Mouse (Mus musculus) heart, postnatal 10 days (tissue): ENCODE results near the gene Zfp13. TPM values are rescaled to one million over a fixed set of nuclear protein-coding genes. Genes with fewer than 3 reads are reported as not detected.
A peak's percentile ranks its signal among the peaks of the same experiment; 100 is the strongest.

Experiments
- DNase-seq, 2 experiments: peaks; one replicate each; pipeline ENCODE4 v3.0.0; 2021
- intact Hi-C: fragments of 180-260 bp; cut with DNase I; formaldehyde crosslinking; loops from one replicate; pipeline ENCODE4 v1.15.1; 2025
- total RNA-seq, 2 experiments: library from RNA; stranded (reverse); gene quantifications; 2 replicates each; pipeline ENCODE4 v1.2.3; 2021

Gene Zfp13
- total RNA-seq, 2 experiments from 2014 or later, result 8.5 to 10.0 TPM

DNA sequence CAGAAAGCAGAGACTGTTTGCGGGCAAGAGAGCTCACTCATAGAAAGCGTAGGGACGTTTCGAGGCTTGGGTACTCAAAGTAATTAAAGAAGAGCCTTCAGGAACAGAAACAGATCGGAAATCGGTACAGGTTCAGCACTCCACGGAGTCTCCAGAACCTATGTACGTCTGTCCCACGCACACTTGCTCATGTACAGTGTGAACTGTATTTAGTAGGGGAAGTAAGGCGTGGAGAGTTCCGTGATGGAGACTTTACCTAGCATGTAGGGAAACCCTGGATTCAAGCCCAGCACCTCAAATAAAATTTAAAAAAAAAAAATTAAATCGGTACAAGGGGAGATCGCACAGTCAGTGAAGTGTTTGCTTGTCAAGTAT is 6.4 kb downstream of the Zfp13 start:
- intact Hi-C loops, result no loop called here
- DNase-seq, result no peak

DNA sequence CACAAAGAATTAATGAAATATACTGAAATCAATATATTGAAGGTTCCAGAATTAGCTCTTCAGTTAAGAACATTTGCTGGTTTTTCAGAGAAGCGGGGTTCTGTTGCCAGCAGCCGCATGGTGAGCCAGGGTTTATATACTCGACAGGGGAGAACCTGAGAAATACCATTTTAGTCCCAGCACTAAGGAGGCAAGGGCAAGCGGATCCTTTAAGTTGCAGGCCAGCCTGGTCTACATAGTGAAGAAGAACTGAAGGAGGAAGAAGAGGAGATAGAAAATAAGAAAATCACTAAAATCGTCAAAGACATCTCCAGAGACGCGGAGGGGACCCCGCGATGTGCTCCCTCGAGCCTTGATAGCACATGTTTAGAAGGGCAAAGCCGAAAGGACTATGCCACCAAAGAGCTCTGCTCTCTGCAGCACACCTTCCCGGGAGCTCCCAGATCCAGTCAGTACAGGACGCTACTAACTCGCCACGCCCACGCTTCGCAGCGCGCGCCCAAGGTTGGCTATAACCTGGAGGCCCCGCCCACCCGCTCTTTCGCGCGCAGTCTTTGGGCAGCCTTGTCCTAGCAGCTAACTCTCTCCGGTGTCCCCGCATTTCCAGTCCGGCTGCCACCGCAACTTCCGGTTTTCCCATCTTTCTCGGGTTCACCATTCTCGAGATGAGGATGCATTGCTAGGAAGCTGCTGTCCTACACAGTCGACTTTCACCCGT is 6.9 kb downstream of the Zfp13 start:
- intact Hi-C loops, result no loop called here
- peak; percentile 93 to 96 for DNase-seq

DNA sequence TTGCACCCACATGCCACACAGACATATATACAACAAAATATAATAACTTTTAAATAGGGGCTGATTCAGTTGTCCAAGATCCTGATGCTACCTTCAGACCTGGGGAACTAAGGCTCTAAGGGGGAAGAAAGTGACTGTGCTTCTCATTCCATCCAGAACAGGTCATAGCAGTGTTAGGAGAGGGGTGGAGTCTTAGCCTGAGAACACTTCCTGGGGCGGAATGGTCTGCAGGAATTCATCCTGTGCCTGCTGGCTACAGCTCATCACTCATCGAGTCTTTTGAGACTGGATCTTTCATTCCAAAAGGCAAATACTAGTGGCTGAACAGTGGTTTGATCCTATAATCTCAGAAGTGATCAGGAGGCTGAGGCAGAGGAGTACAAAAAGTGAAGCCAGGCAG is 12.0 kb downstream of the Zfp13 start:
- no peak for DNase-seq
- intact Hi-C loops, result no loop called here

DNA sequence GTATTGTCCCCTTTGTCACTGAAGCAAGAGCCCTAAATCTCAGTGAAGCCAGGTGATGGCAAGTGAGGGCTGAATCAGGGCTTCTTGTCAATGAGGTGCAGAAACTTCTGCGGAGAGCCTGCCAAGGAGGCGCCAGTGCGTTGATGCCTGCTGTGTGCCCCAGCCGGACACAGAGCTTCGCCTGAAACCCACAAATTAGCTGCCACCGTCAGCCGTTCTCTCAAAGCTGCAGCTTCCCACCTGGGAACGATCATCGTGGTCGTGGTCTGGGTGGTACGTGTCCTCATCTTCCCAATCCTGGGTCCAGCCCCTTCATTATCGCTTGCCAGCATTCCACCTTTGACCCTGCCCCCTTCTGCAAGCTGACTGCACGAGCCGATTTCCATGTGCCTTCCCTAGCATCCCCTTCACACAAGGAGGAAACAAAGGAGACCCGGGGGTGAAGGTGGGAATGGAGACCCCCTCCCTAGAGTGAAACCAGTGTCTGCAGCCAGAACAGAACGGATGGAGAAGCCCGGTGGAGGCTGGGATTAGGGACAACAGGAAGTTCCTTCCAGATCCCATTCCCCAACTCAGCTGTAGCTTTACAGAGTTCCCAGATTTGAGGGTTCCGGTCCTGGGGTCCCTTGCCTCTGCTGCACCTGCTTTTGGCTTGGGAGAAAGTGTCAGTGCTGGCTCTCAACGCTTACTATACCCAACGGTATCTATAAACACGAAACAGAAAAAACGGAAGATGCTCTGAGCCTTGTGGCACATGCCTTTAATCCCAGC is 13.4 kb downstream of the Zfp13 start:
- intact Hi-C loops, result no loop called here
- DNase-seq, result peak; percentile 64 to 81

DNA sequence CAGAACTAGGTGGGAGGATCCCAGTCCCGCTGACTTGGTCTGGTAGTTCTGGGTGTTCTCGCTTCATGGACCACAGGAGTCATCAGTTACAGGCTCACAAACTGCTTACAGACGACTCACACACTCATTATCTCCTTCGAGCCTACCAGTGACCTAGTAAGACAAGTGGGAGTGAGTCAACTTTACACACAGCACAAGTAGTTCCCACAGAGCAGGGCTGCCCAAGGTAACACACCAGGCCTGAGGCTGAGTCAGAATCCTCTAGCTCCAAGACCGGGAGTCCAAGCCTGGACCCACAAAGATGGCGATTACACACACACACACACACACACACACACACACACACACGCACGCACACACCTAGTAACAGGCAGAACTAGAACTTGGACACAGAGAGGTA is 14.5 kb downstream of the Zfp13 start:
- DNase-seq, result no peak
- intact Hi-C loops, result no loop called here

DNA sequence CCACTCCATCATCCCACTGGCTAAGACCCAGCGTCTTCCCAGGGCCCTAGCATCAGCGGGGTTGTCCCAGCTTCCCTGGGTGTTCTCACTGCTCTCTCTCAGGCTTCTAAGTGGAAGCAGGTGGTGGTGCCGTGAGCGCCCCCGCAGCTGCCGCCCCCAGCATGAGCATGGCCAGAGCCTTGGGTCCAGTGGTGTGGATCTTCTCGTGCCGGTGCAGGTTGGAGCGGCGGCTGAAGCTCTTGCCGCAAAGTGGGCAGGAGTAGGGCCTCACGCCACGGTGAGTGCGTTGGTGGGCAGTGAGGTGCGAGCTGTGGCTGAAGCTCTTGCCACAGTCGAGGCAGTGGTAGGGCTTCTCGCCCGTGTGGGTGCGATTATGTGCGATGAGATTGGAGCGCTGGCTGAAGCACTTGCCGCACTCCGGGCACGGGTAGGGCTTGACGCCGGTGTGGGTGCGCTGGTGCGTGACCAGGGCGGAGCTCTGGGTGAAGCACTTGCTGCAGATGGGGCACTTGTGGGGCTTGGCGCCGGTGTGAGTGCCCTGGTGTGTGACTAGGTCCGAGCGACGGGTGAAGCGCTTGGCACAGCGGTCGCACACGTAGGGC is 23.2 kb downstream of the Zfp13 start:
- intact Hi-C loops, result no loop called here
- no peak for DNase-seq

DNA sequence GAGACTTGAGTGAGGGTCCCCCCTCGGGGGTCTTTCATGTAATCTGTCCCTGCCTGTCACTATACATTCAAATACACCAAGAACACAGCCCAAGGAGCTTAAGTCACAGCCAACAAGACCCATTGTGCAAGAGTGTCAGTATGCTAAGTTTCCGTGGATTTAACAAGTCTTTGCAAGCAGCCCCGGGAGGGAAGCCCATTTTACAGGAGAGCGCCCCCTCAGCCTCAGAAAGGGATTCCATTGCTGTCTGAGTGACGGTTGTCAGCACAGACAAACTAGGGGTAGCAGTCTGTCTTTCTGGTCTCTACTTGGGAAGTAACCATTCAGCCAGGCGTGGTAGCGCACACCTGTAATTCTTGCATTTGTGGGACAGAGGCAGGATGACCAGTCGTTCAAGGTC is 25.2 kb downstream of the Zfp13 start:
- intact Hi-C loops, result no loop called here

DNA sequence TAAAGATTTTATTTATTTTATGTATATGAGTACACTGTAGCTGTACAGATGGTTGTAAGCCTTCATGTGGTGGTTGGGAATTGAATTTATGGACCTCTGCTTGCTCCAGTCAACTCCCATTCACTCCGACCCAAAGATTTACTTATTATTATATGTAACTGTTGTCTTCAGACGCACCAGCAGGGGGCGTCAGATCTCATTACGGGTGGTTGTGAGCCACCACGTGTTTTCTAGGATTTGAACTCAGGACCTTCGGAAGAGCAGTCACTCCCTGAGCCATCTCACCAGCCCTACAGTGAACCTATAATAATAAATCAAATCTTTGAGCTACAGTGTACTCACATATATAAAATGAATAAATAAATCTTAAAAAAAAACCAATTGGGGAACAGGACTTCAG is 27.2 kb downstream of the Zfp13 start:
- intact Hi-C loops, result no loop called here
- DNase-seq, result no peak

More for the DNA sequence above, 25.2 kb downstream of the Zfp13 start:
- DNase-seq, result no peak

DNA sequence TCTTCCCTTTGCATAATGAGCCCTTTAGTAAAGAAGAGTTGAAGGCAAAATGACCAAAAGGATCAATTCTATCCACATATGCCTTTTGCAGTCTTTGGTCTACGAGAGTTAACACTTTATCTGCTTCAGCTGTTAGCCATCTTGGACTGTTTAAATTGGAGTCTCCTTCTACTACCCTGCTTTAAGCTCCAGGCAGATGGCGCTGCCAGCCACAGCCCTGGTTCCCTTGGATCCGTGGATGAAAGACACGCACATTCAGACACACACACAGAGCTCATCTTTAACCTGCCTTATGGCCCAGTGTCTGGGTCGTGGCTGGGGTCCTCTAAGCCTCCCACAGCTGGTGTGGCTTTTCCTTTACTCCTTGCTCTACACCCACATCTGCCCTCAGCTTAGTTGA is 28.2 kb downstream of the Zfp13 start:
- no peak for DNase-seq
- intact Hi-C loops, result loop anchor here (2.0 kb wide), 2 partner anchors 32 to 136 kb away; no protein-coding TSS in a partner anchor

DNA sequence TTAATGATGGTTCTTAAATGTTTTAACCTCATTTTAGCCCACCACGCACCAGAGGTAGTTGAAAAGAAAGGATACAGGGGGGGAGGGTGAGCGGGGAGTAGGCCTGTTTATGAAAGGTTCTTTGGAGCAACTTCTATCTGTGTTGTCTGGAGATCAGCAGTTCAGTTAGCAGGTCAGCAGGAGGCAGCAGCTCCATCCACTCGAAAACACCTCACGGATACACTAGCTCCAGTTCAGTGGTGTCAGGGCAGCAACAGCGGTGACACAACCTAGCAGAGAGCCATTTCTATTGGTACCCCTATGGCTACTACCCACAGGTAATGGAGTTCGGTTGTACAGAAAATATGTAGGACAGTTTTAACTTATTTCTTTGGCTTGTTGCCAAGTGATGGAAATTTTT is 29.3 kb downstream of the Zfp13 start:
- DNase-seq, result peak; percentile 60 to 68
- intact Hi-C loops, result loop anchor here (2.0 kb wide), 2 partner anchors 33 to 137 kb away; no protein-coding TSS in a partner anchor

DNA sequence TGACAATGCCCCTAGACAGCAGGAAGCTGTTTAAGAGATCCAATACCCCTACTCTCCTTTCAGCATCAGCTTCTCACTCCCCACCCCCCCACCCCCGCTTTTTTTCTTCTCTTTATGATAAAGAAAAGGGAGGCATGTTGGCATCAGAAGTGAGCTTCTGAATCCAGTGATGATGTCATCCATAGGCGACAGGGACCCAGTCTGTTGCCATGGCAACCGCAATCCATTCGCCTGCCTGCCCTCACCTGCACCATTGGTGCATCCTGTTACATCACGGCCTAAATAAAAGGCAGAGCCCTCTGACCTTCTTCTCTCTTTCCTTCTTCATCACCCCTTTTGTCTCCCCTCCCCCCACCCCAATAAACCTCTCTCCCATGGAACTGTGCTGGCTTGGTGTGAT is 30.9 kb downstream of the Zfp13 start:
- intact Hi-C loops, result no loop called here
- no peak for DNase-seq

DNA sequence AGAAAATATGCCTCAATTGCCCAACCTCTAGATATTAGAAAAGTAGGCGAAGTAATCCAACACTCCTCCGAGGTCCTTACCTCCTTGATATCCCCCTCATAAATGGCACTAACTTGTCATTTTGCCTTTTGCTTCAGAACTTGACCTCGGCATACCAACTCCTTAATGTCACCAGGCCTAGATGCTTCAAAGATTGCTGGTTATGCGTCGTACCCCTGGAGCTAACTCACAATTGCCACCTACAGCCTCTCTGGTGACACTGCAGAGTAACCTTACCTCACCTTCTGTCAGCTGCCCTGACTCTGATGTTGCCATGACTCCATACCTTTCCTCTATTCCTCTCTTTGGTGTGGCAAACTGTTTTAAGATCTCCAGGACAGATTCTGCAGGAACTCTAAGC is 32.5 kb downstream of the Zfp13 start:
- intact Hi-C loops, result no loop called here
- no peak for DNase-seq

DNA sequence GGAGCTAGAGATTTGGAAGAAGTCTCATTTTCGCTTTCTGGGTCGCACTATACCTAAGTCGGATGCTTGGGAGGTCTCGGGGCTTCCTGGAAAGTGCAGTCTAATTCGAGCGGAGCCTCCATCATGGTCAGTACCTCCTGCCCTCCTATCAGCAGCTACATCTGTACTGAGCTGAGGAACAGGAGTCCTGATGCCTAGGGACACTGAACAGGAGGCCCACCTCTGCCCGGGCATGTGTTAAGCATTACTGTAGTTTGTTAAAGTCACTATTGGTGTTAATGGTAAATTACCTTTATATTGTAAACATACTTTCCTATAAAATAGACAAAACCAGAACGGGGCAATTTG is 34.9 kb downstream of the Zfp13 start:
- no peak for DNase-seq
- intact Hi-C loops, result no loop called here

DNA sequence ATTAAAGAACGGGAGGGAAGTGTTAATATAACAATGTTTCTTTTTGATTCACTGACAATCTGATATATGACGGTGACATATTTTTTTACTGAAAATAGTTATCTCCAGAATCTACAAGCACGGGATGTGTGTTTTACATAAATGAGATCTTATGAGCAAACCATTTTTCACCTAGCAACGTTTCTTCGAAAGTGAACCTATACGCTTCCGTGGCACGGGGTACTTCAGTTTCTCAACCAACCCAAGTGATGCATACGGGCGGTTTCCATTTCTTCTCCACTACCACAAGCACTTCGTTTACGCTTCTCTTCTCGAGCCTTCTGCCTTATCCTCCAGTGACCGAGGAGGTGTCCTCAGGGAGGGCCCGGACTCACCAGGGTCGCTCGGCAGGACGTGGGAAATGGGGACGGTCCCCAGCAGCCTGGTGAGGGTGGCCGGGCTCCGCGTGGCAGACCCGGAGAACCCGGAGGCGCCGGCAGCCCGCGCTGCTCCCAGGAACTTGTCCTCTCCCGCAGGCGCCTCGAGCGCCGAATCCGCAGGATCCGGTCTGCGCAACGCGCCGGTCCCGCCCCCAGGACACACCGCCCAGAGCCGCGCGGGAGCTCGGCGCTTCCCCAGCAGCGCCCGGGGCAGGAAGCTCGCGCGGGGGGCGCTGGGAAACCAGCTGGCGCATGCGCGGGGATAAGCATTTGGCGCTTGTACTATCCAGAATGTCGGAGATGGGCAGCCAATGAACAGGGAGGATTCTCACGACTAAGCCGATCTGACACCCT is 35.5 kb downstream of the Zfp13 start, which contains the start of gene Zfp213:
TSS of gene Zfp213 (minus strand) at position 644 of the 773 bp plus-strand sequence.
- intact Hi-C loops, result no loop called here
- peak; percentile 96 for DNase-seq

DNA sequence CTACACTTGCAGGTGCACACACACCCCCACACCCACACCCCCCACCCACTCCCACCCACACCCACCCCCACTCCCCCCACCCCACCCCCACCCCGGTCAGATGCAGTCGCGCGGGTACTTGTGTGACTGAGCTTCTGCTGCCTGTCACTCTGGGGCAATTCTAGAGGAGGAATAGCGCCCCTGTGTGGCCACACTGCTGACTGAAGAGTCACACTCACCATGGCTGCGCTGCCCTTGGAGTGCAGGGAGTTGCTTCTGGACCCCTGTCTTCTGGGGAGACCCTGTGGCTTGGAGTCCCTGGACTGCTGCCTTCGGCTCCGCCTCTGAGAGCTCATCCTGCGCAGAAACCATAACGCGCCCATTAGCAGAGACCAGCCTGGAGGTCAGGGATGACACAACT is 39.5 kb downstream of the Zfp13 start:
- peak in 1 of 2 experiments; percentile 54 for DNase-seq
- intact Hi-C loops, result no loop called here

DNA sequence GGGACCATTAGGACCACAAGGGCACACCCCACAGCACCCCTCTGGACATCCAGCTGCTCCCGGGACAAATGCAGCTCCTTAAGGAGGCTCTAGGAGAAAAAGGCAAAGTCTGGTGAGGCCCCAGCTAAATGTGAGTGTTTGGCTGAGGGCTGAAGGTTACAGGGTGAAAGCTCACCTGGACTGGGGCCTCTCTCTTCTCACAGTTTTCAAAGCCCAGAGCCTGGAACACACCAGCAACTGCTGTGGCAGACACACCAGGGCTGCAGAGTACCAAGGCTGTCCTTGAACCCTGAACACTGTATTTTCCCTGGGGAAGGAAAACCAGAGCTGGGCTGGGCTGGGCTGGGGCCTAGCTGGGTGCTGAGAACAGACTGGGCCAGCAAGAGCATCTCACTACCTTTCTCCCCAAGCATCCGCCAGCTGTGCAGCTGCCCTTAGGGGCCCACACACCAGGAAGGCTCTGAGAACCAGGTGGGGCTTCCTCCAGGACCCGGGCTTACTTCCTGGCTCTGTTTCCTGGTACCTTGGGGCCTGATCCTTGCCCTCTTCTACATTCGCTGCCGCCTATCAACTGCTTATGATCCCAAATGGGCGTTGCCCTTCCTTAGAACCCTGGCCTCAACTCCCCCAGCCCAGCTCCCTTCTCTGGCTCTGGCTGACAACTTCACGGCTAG is 43.9 kb downstream of the Zfp13 start:
- intact Hi-C loops, result no loop called here
- DNase-seq, result no peak

DNA sequence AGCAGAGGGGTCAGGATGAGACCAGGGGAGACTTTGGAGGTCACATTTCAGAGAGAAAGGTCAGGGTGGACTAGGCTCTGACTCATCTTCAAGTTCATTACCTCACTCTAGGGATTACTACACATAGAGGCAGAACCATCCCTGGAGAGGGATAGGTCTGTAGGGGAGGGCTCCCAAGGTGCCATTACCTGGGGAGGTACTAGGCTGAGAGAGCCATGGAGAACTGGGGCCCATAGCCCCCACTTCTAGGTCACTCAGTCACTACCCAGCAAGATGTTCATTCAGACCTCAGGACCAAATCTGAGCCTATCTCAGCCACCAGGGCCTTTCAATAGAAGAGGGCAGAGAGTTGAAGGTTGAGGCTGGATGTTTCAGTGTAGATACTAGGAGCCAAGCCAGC is 45.0 kb downstream of the Zfp13 start:
- DNase-seq, result no peak
- intact Hi-C loops, result no loop called here

DNA sequence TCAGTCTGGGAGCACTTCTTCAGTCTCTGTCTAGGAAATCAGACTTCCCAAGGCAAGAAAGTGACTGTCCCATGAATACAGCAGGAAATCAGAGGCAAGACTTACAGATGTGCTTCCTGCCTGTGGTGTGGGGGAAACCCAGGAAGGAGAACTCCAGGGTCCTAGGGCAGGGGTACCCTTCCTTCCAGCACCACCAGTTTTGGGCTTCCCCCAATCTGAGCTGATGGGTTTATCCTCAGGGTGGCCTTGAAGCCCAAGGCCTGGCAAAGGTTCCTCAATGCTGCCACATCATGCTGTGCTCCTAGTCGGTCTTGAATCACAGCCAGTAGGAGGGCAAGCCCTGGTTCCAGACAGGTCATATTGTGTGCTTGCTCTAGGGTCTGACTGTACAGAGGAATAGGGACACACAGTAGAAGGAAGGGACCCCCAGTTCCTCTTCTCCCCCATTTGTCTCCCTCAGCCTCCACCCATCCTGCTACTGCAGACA is 45.6 kb downstream of the Zfp13 start:
- DNase-seq, result no peak
- intact Hi-C loops, result no loop called here

DNA sequence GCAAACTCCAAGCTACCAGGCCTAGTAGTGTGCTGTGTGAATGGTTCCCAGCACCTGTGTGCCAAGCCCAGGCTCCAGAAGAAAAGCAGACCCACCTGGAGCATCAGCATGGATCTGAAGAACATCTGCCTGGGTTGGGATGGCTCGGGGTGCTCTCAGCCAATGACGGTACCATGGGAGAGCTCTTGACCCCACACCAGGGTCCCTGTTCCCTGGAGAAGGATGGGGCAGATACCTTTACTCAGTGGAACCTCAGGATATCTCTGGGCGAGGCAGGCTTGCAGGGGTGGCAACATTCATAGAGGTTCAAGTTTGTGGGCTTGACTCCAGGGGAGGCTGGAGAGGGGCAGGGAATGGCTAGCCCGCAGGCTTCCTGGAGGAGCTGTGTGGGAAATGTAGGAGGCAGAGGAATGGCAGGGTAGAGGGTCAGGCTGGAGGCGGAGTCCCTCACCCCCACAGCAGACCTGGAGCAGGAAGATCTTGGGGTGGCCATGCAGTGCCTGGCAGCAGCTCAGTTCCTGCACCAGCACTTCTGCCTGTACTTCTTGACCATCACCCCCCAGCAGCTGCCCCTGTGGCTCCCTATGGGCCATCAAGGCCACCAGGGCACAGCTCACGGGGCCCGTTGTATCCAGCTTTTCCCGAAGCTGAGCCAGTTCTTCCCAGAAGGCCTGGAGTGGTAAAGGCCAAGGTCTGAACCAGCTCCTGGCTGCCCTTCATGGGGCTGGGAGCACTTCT is 46.2 kb downstream of the Zfp13 start:
- DNase-seq, result no peak

DNA sequence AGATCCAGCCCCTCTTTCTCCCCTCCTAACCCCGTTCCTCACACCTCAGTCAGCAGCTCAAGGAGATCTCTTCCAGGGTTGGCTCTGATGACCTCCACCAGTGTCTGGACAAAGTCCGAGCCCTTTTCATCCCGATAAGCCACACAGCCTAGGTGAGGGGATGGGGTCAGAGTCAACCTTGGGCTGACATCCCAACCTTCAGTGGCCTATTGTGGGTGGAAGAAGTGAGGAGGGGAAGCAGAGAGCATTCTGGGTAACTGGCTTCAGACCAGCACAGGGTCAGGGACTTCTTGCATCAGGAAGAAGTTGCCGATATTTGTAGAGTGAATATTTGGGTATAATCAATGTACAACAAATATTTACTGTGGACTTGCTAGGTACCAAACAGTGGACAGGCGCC is 47.3 kb downstream of the Zfp13 start:
- intact Hi-C loops, result no loop called here
- DNase-seq, result no peak

More for the DNA sequence above, 46.2 kb downstream of the Zfp13 start:
- intact Hi-C loops, result no loop called here
